Mouse (Mus musculus) large intestine, adult 2 months (tissue): ENCODE results near the gene Il10. TPM values are rescaled to one million over a fixed set of nuclear protein-coding genes. Genes with fewer than 3 reads are reported as not detected.

Source experiments
- DNase-seq: peaks from one replicate; pipeline ENCODE4 v3.0.0-alpha.2; 2012; ENCODE audit warnings: low read depth, low spot score
- WGBS: fragments of 180-500 bp; shearing (Covaris S2); methylation state at CpG from one replicate; pipeline ENCODE4 v1.1.7; 2018; 5-methylcytosine and 5-hydroxymethylcytosine counted together
- polyA plus RNA-seq: library from polyadenylated mRNA; depleted of rRNA; stranded (reverse); fragments of >200 nt; gene quantifications from 2 replicates; pipeline ENCODE4 v1.2.3, GENCODE M21; 2012; rRNA removed

The Il10 gene
- polyA plus RNA-seq, 1 experiment, result 0.14 TPM

DNA sequence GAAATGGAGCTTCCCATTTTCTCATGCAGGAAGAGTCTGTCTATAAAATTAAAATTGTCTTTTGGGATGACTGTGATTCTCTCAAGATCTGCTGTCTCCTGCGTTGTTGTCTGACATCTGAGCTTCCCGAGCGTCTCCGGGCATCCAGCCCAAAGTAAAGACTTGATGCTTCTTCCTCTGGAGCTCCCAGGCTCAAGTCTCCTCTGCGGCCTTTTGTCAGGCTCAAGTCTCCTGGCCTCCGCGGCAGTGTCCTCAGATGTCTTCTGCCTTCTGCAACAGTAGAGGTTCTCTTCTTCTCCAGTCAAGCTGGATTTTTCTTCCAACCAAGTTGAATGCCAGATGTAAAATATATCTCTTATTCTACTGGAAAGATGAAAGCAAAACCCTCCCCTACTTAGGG lies 49.4 kb downstream of the Il10 start:
- WGBS, result 66% methylated on average over 7 of the region's 7 CpGs
- DNase-seq, result no peak

DNA sequence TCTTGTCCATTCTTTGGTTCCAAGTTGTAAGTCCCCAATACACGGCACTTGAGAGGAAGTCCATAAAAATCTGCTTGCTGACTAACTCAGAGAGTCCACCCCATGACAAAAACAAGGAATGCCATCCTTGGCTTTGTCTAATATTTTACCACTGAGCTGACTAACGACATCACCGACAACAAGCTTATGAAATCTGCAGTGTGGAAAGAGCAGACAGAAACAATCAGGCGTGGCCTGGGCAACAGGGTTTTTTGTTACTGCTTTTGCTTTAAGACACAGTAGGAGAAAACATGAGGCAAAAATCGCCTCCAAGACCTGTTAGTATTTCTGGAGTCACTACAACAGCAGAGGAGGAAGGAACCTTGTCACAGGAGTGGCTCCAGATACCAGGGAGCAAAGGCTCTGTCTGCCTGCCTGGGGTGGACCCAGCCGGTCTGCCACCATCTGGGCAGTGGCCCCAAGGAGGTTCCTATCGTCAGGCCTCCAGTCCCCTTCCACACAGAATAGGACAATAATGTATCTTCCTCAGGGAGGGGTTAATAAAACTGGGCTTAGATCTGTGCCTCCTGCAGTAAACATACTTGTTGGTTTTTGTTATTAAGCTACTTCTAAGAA lies 52.8 kb downstream of the Il10 start:
- DNase-seq, result no peak
- WGBS, result 43% methylated on average over 7 of the region's 7 CpGs

DNA sequence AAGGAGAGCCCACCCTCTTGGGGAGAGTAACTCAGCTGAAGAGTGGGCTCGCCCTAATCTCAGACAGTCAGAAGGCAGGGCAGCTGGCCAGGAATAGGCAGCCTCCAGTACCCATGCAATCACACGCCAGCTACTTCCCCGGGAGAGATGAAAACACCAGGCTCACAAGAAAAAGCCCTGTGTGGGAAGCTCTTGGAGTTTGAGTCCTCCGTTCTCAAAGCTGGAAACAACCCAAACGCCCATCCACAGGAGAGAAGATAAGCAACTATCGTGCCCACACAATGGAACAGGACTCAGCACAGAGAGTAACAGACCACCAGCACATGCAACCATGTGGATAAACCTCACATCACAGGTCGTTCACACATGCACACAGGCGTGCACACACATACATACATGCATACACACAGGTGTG lies 54.9 kb downstream of the Il10 start:
- no peak for DNase-seq
- WGBS, result 66% methylated on average over 8 of the region's 8 CpGs

Other genes starting within 250 kb of the Il10 start
- gene Fcamr, start 218.9 kb upstream of the Il10 start, polyA plus RNA-seq, result 1.7 and 2.3 TPM in 2 replicates
- 748 and 1,411 TPM in 2 replicates for gene Pigr, start 193.2 kb upstream of the Il10 start, polyA plus RNA-seq
- 9.5 and 20.8 TPM in 2 replicates for gene Fcmr, start 154.2 kb upstream of the Il10 start, polyA plus RNA-seq
- gene Il24, start 132.4 kb upstream of the Il10 start, polyA plus RNA-seq, result not detected in 2 replicates
- gene Il20, start 108.4 kb upstream of the Il10 start, polyA plus RNA-seq, result not detected in 2 replicates
- gene Il19, start 79.7 kb upstream of the Il10 start, polyA plus RNA-seq, result not detected in 2 replicates
- 61.9 and 66.6 TPM in 2 replicates for gene Mapkapk2, start 78.0 kb downstream of the Il10 start, polyA plus RNA-seq
- 0.80 and 0.84 TPM in 2 replicates for gene Dyrk3, start 118.5 kb downstream of the Il10 start, polyA plus RNA-seq
- gene Eif2d, start 133.3 kb downstream of the Il10 start, polyA plus RNA-seq, result 27.4 and 30.3 TPM in 2 replicates
- 5.5 and 6.7 TPM in 2 replicates for gene Rassf5, start 225.4 kb downstream of the Il10 start, polyA plus RNA-seq